Mouse (Mus musculus) cerebellum, adult 11 months (tissue): ENCODE data around the gene Dohh.

Experiments
- DNase-seq: peaks from one replicate; pipeline ENCODE4 v3.0.0; 2022

Gene Dohh

GRCm38 (mm10) chr10:81419111-81419928 lies 35.1 kb downstream of the Dohh start:
- peak; percentile 24 for DNase-seq

GRCm38 (mm10) chr10:81420191-81420767 lies 36.1 kb downstream of the Dohh start:
- DNase-seq, result peak; percentile 64

GRCm38 (mm10) chr10:81421041-81421796 lies 37.0 kb downstream of the Dohh start:
- no peak for DNase-seq

- DNase-seq, result peak; percentile 22
Observed at GRCm38 (mm10) chr10:81421797-81422100, 37.5 kb downstream of the Dohh start.

- DNase-seq, result peak; percentile 39
Observed at GRCm38 (mm10) chr10:81422191-81422590, 38.0 kb downstream of the Dohh start.

GRCm38 (mm10) chr10:81422661-81423217 lies 38.5 kb downstream of the Dohh start:
- DNase-seq, result peak; percentile 32

- DNase-seq, result peak; percentile 27
Observed at GRCm38 (mm10) chr10:81423476-81424245, 39.4 kb downstream of the Dohh start.

- DNase-seq, result peak; percentile 85
Observed at GRCm38 (mm10) chr10:81424246-81425051, 40.2 kb downstream of the Dohh start.

- peak; percentile 66 for DNase-seq
Observed at GRCm38 (mm10) chr10:81425236-81425850, 41.1 kb downstream of the Dohh start.

- DNase-seq, result peak; percentile 56
Observed at GRCm38 (mm10) chr10:81426081-81426671, 41.9 kb downstream of the Dohh start.

- peak; percentile 71 for DNase-seq
Observed at GRCm38 (mm10) chr10:81426897-81427296, 42.7 kb downstream of the Dohh start.

- no peak for DNase-seq
Observed at GRCm38 (mm10) chr10:81427327-81427726, 43.1 kb downstream of the Dohh start.

- DNase-seq, result peak; percentile 69
Observed at GRCm38 (mm10) chr10:81427804-81428506, 43.7 kb downstream of the Dohh start.

GRCm38 (mm10) chr10:81428507-81428870 lies 44.3 kb downstream of the Dohh start:
- peak; percentile 32 for DNase-seq

GRCm38 (mm10) chr10:81429092-81429491 lies 44.9 kb downstream of the Dohh start:
- DNase-seq, result peak; percentile 34

- DNase-seq, result peak; percentile 73
Observed at GRCm38 (mm10) chr10:81429605-81430061, 45.4 kb downstream of the Dohh start.

- DNase-seq, result peak; percentile 87
Observed at GRCm38 (mm10) chr10:81430141-81430830, 46.1 kb downstream of the Dohh start.

- DNase-seq, result peak; percentile 87
Observed at GRCm38 (mm10) chr10:81430831-81431525, 46.8 kb downstream of the Dohh start.
